Mouse (Mus musculus): ENCODE data around the gene Myrip. TPM values are rescaled to one million over a fixed set of nuclear protein-coding genes. Genes with fewer than 3 reads are reported as not detected.
"Not testable (repeated sequence)": the region's sequence is repeated elsewhere in the genome, so short reads cannot be mapped to it uniquely, and the experiment has no call there.

The Myrip gene
- polyA plus RNA-seq (2015; fragmentation: Nextera tagmentation; extraction: Ambion mirVana): 0.32 and 0.59 TPM in 2 replicates

DNA sequence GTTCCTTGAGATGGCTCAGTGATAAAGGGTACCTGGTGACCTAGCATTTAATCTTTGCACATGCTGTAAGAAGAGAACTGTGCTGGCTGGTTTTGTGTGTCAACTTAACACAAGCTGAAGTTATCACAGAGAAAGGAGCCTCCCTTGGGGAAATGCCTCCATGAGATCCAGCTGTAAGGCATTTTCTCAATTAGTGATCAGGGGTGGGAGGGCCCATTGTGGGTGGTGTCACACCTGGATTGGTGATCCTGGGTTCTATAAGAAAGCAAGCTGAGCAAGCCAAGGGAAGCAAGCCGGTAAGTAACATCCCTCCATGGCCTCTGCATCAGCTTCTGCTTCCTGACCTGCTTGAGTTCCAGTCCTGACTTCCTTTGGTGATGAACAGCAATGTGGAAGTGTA is at the start of gene Myrip:
Gene Myrip (plus strand): TSS at position 301 of the 400 bp plus-strand sequence.
- peaks cover 61% of the 10 kb centered on the region for H3K27me3 ChIP-seq

DNA sequence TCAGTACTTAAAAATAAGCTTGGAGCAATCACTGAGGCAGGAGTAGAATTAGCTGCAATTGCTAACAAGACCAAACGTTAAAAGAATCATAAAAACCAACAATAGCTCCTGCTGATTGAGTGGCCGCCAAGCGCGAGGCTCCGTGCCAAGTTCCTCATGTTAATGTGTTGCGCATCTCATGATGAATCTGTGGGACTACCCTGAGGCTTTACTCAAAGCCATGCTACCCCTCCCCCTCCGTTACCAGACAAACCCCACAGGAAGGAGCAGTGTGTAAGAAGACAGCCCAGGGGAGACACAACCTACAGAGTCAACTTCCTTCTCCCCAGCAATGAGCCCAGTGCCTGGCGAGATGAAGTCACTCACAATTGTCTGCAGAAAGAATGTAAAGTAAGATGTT is 41.5 kb upstream of the Myrip start:
- WGBS: 57% methylated on average over 8 of the region's 8 CpGs
- no peaks in the 10 kb centered on the region for H3K9me3 ChIP-seq
- no peak for ATAC-seq (ENCODE audit: low FRiP score, low read depth)

More for the DNA sequence above, at the start of gene Myrip:
- not testable (repeated sequence) for ATAC-seq (ENCODE audit: low FRiP score, low read depth); H3K9me3 ChIP-seq; H3K27ac ChIP-seq; H3K9ac ChIP-seq; H3K4me2 ChIP-seq (replicated peaks); H3K36me3 ChIP-seq; H3K4me3 ChIP-seq
- WGBS: 89% methylated on average over 1 of the region's 1 CpGs
- H3K4me1 ChIP-seq: peaks cover 14% of the 10 kb centered on the region

DNA sequence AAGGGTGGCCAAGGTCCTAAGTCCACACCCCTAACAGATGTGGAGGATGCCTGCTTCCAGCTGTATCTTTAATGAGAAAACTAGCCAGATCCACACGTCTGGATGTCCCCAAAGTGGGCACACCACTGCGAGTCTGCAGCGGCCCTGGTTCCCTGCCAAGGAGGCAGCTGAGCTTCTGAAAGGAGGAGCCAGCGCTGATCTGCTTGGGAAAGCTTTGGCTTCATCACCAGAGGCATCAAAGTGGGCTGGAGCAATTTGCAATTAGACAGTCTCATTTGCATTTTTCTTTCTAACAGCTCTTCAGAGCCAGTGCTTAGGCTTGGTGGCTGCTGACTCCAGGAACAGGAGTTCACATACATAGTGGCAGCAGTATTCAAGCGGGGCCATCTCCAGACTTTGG is 37.3 kb upstream of the Myrip start:
- no peak overlapping the region for H3K9ac ChIP-seq
- no peaks in the 10 kb centered on the region for H3K36me3 ChIP-seq
- H3K4me2 ChIP-seq (replicated peaks): no peak overlapping the region
- ATAC-seq (ENCODE audit: low FRiP score, low read depth): no peak
- H3K27ac ChIP-seq: no peak overlapping the region
- WGBS: 56% methylated on average over 5 of the region's 5 CpGs
- no peaks in the 10 kb centered on the region for H3K27me3 ChIP-seq
- H3K4me3 ChIP-seq: no peak overlapping the region
- H3K4me1 ChIP-seq: peaks cover 7% of the 10 kb centered on the region
- no peaks in the 10 kb centered on the region for H3K9me3 ChIP-seq

More for the DNA sequence above, 41.5 kb upstream of the Myrip start:
- Histone ChIP-seq H3K27ac (no peak overlapping the region), H3K4me2 (replicated peaks) (no peak overlapping the region), H3K9ac (no peak overlapping the region), H3K36me3 (no peaks in the 10 kb centered on the region), H3K4me1 (peaks cover 7% of the 10 kb centered on the region), H3K27me3 (no peaks in the 10 kb centered on the region), H3K4me3 (no peak overlapping the region)

DNA sequence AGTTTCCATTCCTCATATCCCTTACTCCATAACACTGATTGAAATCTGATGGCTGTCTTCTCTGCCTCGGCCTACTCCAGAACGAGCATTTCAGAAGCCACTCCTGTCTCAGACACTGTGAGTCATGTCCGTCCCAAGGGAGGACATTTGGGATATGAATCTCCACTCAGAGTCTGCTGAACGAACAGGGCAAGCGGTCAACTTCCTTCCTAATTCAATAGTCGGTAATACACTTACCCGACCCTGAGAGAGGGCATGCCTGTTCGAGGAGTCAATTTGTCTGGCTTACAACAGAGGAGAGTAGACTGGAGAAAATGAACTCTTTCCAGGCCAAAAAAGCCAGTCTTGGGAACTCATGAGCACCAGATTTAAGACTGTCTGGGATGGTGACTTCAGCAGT is 28.2 kb upstream of the Myrip start:
- H3K27ac ChIP-seq: no peak overlapping the region
- no peaks in the 10 kb centered on the region for H3K4me1 ChIP-seq
- H3K27me3 ChIP-seq: no peaks in the 10 kb centered on the region
- no peaks in the 10 kb centered on the region for H3K9me3 ChIP-seq
- H3K4me2 ChIP-seq (replicated peaks): no peak overlapping the region
- no peaks in the 10 kb centered on the region for H3K36me3 ChIP-seq
- H3K9ac ChIP-seq: no peak overlapping the region
- 79% methylated on average over 8 of the region's 8 CpGs for WGBS
- no peak for ATAC-seq (ENCODE audit: low FRiP score, low read depth)
- H3K4me3 ChIP-seq: no peak overlapping the region

DNA sequence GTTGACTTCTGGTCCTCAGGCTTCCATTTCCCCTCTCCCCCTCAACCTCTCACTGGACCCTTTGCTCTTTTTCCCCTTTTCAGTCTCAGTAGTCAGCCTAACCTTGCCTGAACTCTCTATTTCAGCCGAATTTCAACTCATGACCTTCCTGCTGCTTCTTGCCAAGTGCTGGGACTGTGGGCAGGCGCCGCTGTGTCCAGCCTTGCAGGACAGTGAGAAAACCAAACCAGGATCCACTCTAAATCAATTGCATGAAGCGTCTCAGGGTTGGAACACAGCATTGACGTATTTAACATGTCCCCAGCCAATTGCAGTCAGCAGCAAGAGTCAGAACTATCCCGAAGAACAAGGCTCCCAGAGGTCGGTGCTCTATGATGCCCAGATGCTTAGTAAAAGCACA is 26.1 kb upstream of the Myrip start:
- no peak overlapping the region for H3K4me2 ChIP-seq (replicated peaks)
- H3K4me1 ChIP-seq: no peaks in the 10 kb centered on the region
- H3K9ac ChIP-seq: no peak overlapping the region
- ATAC-seq (ENCODE audit: low FRiP score, low read depth): no peak
- H3K36me3 ChIP-seq: no peaks in the 10 kb centered on the region
- 80% methylated on average over 7 of the region's 7 CpGs for WGBS
- H3K4me3 ChIP-seq: no peak overlapping the region
- H3K9me3 ChIP-seq: no peaks in the 10 kb centered on the region
- H3K27me3 ChIP-seq: no peaks in the 10 kb centered on the region
- no peak overlapping the region for H3K27ac ChIP-seq

DNA sequence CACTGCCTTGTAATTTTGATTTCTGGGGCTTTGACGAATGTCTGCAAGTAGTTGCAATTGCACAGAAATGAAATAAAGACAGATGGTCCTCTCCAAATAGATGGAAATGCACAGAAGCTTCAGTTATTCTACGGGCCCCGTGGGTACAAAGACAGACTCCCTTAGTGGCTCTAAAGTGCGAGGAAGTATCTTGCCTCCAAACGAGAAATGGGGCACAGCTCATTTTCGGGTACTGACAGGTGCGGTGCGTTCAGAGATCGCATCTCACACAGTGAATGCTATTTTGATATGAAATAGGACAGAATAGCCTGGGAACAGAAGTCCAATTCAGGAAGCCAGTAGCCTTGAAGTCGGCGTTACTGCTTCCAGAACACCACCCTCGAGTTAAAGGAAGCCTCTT is 20.2 kb upstream of the Myrip start:
- ATAC-seq (ENCODE audit: low FRiP score, low read depth): no peak
- Histone ChIP-seq H3K4me2 (replicated peaks) (no peak overlapping the region), H3K9me3 (no peaks in the 10 kb centered on the region), H3K9ac (no peak overlapping the region), H3K27ac (no peak overlapping the region), H3K4me1 (no peaks in the 10 kb centered on the region), H3K36me3 (no peaks in the 10 kb centered on the region), H3K4me3 (no peak overlapping the region), H3K27me3 (no peaks in the 10 kb centered on the region)
- 83% methylated on average over 12 of the region's 12 CpGs for WGBS

DNA sequence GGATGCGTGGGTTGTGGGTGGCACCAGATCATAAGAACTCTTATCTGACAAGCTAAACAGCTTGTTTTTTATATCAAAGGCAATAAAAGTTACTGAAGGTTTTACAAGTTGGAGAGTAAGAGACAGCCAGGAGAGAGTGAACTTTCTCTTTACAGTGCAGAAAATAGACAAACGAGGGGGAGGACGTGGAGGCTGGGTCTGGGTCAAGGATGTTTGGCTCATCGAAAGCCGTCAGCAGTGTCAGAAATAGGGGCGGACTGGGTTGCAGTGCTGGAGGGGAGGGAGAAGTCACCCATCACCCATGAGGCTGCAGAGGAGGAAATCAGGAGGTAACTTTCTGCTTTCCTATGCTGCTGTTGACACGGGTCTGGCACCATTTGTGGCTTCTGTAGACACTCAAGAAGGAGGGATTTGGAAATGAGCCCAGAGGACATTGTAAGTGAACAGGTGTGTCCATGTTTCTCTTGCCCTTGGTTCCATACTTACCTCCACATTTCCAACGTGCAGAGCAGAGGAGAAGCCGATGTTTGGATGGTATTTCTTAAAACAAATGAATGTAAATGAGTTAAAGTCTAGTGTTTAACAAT is 18.8 kb upstream of the Myrip start:
- ATAC-seq (ENCODE audit: low FRiP score, low read depth): no peak
- WGBS: 77% methylated on average over 9 of the region's 9 CpGs

DNA sequence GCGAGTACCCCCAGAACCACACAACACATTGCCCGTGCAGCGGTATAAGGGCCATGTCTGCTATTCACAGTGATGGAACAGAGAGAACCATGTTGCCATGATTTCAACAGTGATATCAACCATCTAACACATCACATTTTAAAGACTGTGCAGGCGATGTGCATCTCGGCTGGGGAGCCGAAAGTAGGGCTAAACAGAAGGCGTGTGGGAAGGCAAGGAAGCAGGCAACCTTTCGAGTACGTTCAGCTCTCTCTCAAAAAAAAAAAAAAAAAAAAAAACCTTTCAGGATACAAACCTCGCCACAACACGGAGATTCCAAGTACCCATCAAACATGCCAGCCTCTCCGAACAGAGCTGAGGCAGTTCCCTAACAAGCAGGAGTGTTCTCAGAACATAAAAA is 17.8 kb upstream of the Myrip start:
- H3K36me3 ChIP-seq: no peaks in the 10 kb centered on the region
- no peak overlapping the region for H3K4me3 ChIP-seq
- H3K27ac ChIP-seq: no peak overlapping the region
- no peaks in the 10 kb centered on the region for H3K9me3 ChIP-seq
- WGBS: 80% methylated on average over 12 of the region's 12 CpGs
- H3K4me1 ChIP-seq: no peaks in the 10 kb centered on the region
- ATAC-seq (ENCODE audit: low FRiP score, low read depth): no peak
- no peak overlapping the region for H3K4me2 ChIP-seq (replicated peaks)
- H3K27me3 ChIP-seq: no peaks in the 10 kb centered on the region
- H3K9ac ChIP-seq: no peak overlapping the region

More for the DNA sequence above, 18.8 kb upstream of the Myrip start:
- no peaks in the 10 kb centered on the region for H3K4me1 ChIP-seq
- no peak overlapping the region for H3K4me2 ChIP-seq (replicated peaks)
- H3K27ac ChIP-seq: no peak overlapping the region
- H3K27me3 ChIP-seq: no peaks in the 10 kb centered on the region
- H3K36me3 ChIP-seq: no peaks in the 10 kb centered on the region
- H3K4me3 ChIP-seq: no peak overlapping the region
- no peak overlapping the region for H3K9ac ChIP-seq
- no peaks in the 10 kb centered on the region for H3K9me3 ChIP-seq

DNA sequence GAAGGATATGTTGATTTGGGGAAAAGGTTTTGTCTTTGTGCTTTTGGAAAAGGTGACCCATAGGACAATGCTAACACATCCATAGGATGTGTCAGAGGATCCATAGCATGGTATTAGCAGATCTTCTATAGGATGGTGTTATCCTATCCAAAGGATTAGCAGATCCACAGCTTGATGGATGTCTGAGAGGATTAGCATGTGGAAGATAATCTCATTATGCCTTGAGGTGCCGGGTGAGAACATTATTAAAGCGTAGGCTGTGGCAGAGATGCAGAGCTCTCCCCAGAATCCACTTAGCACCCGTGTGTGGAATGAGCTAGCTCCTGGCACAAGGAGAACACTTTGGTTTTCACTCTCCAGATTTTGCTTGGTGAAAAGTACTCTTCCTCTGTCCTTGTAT is 13.3 kb upstream of the Myrip start:
- H3K9me3 ChIP-seq: no peaks in the 10 kb centered on the region
- no peaks in the 10 kb centered on the region for H3K27me3 ChIP-seq
- no peaks in the 10 kb centered on the region for H3K36me3 ChIP-seq
- no peak overlapping the region for H3K9ac ChIP-seq
- WGBS: 43% methylated on average over 3 of the region's 3 CpGs
- H3K4me3 ChIP-seq: no peak overlapping the region
- H3K4me2 ChIP-seq (replicated peaks): no peak overlapping the region
- no peak for ATAC-seq (ENCODE audit: low FRiP score, low read depth)
- H3K27ac ChIP-seq: no peak overlapping the region
- no peaks in the 10 kb centered on the region for H3K4me1 ChIP-seq

DNA sequence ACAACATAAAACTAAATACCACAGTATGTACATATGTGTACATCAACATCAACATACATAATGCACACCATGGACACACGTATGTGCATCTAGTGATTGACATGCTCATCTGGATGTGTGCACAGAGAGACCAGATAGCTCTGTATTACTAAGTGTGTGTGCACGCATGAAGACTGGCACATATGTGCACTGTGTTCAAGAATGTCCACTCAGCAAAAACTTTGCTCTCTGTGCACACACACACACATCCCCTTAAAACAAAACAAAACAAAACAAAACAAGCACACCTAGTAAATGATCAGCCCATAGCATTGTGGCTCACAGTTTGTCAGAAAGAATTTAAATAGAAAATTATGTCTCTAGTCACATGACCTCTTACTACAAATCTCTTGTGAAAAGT is 10.9 kb upstream of the Myrip start:
- no peaks in the 10 kb centered on the region for H3K4me1 ChIP-seq
- H3K4me3 ChIP-seq: no peak overlapping the region
- no peak overlapping the region for H3K27ac ChIP-seq
- no peaks in the 10 kb centered on the region for H3K27me3 ChIP-seq
- 89% methylated on average over 2 of the region's 2 CpGs for WGBS
- no peaks in the 10 kb centered on the region for H3K9me3 ChIP-seq
- H3K9ac ChIP-seq: no peak overlapping the region
- H3K36me3 ChIP-seq: no peaks in the 10 kb centered on the region
- ATAC-seq (ENCODE audit: low FRiP score, low read depth): no peak
- H3K4me2 ChIP-seq (replicated peaks): no peak overlapping the region

DNA sequence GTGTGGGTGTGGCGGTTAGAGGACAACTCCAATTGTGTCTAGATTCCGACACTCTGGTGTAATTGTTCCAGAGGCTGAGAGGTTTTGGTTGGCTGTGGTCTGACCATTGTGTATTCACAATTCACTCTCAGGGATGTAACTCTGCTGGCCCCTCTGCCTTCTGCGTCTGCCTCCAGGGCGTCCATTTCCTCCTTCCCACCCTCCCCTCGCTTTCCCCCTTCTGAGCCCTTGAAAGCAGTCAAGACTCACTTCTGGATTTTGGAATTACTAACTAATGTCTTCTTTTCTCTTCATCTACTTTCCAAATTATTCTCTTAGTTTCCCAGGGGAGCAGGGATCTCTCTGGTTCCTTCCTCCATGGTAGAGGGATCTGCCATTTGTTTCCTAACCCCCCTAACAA is 8.8 kb upstream of the Myrip start:
- no peaks in the 10 kb centered on the region for H3K4me1 ChIP-seq
- H3K9ac ChIP-seq: no peak overlapping the region
- no peaks in the 10 kb centered on the region for H3K9me3 ChIP-seq
- no peak overlapping the region for H3K4me2 ChIP-seq (replicated peaks)
- no peaks in the 10 kb centered on the region for H3K27me3 ChIP-seq
- H3K4me3 ChIP-seq: no peak overlapping the region
- H3K27ac ChIP-seq: no peak overlapping the region
- ATAC-seq (ENCODE audit: low FRiP score, low read depth): no peak
- WGBS: 70% methylated on average over 5 of the region's 5 CpGs
- H3K36me3 ChIP-seq: no peaks in the 10 kb centered on the region

DNA sequence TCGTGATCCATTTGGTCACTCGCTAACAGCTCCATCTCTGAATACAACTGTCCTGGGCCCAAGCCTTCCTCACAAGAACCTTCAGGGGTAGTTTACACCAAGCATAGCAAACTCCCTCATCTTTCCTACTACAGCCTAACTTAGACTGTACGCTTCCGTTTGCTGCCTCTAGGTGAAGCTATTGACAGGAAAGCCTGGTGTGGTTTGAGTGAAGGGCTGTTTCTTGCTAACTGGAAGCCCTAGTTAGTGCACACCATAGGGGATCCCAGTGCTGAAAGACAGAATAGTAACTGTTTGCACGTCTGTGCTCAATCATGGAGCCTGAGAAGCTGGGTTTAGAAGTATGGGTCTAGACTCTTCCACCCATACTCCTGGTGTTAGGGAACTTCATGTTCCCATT is 5.8 kb upstream of the Myrip start:
- 77% methylated on average over 5 of the region's 5 CpGs for WGBS
- Histone ChIP-seq H3K4me2 (replicated peaks) (no peak overlapping the region), H3K27ac (no peak overlapping the region), H3K27me3 (peaks cover 13% of the 10 kb centered on the region), H3K9me3 (no peaks in the 10 kb centered on the region), H3K9ac (no peak overlapping the region), H3K4me3 (no peak overlapping the region), H3K4me1 (no peaks in the 10 kb centered on the region), H3K36me3 (no peaks in the 10 kb centered on the region)
- no peak for ATAC-seq (ENCODE audit: low FRiP score, low read depth)

DNA sequence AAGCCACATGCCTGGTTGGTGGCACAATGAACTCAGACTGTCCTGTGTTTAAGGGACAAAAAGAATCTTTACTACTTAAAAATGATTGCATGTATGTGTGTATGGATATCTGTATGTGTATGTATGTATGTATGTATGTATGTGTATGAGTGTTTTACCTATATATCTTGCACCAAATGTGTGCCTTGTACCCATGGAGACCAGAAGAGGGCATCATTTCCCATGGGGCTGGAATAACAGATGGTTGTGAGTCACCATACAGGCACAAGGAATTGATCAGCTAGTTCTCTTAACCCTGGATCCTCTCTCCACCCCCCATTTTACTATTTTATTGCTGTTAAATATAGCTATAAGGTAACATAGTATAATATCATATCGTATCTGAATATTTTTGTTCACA is 4.4 kb upstream of the Myrip start:
- no peak for ATAC-seq (ENCODE audit: low FRiP score, low read depth)
- H3K27me3 ChIP-seq: peaks cover 18% of the 10 kb centered on the region
- H3K9ac ChIP-seq: no peak overlapping the region
- H3K9me3 ChIP-seq: peaks cover 5% of the 10 kb centered on the region
- H3K27ac ChIP-seq: no peak overlapping the region
- WGBS: 86% methylated on average over 1 of the region's 1 CpGs
- no peak overlapping the region for H3K4me2 ChIP-seq (replicated peaks)
- H3K4me1 ChIP-seq: no peaks in the 10 kb centered on the region
- H3K36me3 ChIP-seq: no peaks in the 10 kb centered on the region
- H3K4me3 ChIP-seq: no peak overlapping the region

Data from limb, embryonic 13.5 days (tissue).